Mouse (Mus musculus) left cerebral cortex, postnatal 10 days (tissue): ENCODE measurements around the gene Ascc1. TPM values are rescaled to one million over a fixed set of nuclear protein-coding genes. Genes with fewer than 3 reads are reported as not detected.

Experiments
- DNase-seq, 2 experiments: peaks; one replicate each; pipeline ENCODE4 v3.0.0; 2021 to 2022; ENCODE audit warnings: low spot score in 2 of 2, mixed read lengths in 1 of 2; ENCODE audit errors: extremely low spot score in 1 of 2
- intact Hi-C: fragments of 180-260 bp; cut with DNase I; formaldehyde crosslinking; loops from one replicate; pipeline ENCODE4 v1.15.1; 2025
- total RNA-seq, 2 experiments: library from RNA; stranded (reverse); gene quantifications; 2 replicates each; pipeline ENCODE4 v1.2.3; 2021

Gene Ascc1
- total RNA-seq, result 10 to 100 TPM; 18.4 to 22.2 TPM

GRCm38 (mm10) chr10:60002673-60003212 lies at the start of gene Ascc1, which contains the start of gene Anapc16:
Gene Ascc1, plus strand, starts transcription at chr10:60002805.
Gene Anapc16, minus strand, starts transcription at chr10:60003135.
- intact Hi-C loops, result loop anchor here (2.0 to 5.0 kb wide), 3 partner anchors 44 to 110 kb away; partner anchors contain the start of gene Spock2
- peak; percentile 94 to 98 for DNase-seq

GRCm38 (mm10) chr10:59953564-59954039 lies 49.0 kb upstream of the Ascc1 start:
- DNase-seq, result no peak

GRCm38 (mm10) chr10:59956681-59957080 lies 45.9 kb upstream of the Ascc1 start:
- intact Hi-C loops, result no loop called here
- no peak for DNase-seq

More at GRCm38 (mm10) chr10:59953564-59954039, 49.0 kb upstream of the Ascc1 start:
- intact Hi-C loops, result no loop called here

- DNase-seq, result peak in 1 of 2 experiments; percentile 79
- intact Hi-C loops, result loop anchor here (2.0 kb wide), 1 partner anchor 45 kb away; the partner anchor contains the start of genes Anapc16 and Ascc1
These were observed 45.1 kb upstream of the Ascc1 start for GRCm38 (mm10) chr10:59957171-59958149.

- intact Hi-C loops, result loop anchor here (2.0 kb wide), 1 partner anchor 44 kb away; the partner anchor contains the start of genes Anapc16 and Ascc1
- DNase-seq, result peak in 1 of 2 experiments; percentile 68
These were observed 44.1 kb upstream of the Ascc1 start for GRCm38 (mm10) chr10:59958458-59958857.

- DNase-seq, result no peak
- intact Hi-C loops, result loop anchor here (2.0 kb wide), 1 partner anchor 43 kb away; the partner anchor contains the start of genes Anapc16 and Ascc1
These were observed 43.1 kb upstream of the Ascc1 start for GRCm38 (mm10) chr10:59959517-59959916.

GRCm38 (mm10) chr10:59963609-59964008 lies 39.0 kb upstream of the Ascc1 start:
- intact Hi-C loops, result no loop called here
- no peak for DNase-seq

- peak in 1 of 2 experiments; percentile 59 for DNase-seq
These were observed 37.9 kb upstream of the Ascc1 start for GRCm38 (mm10) chr10:59964504-59965361.

GRCm38 (mm10) chr10:59965362-59965695 lies 37.3 kb upstream of the Ascc1 start:
- intact Hi-C loops, result no loop called here

More at GRCm38 (mm10) chr10:59964504-59965361, 37.9 kb upstream of the Ascc1 start:
- intact Hi-C loops, result no loop called here

GRCm38 (mm10) chr10:59965788-59966187 lies 36.8 kb upstream of the Ascc1 start:
- intact Hi-C loops, result no loop called here
- DNase-seq, result no peak

More at GRCm38 (mm10) chr10:59965362-59965695, 37.3 kb upstream of the Ascc1 start:
- DNase-seq, result no peak

- DNase-seq, result no peak
- intact Hi-C loops, result no loop called here
These were observed 35.9 kb upstream of the Ascc1 start for GRCm38 (mm10) chr10:59966743-59967142.

- DNase-seq, result peak in 1 of 2 experiments; percentile 65
- intact Hi-C loops, result no loop called here
These were observed 35.2 kb upstream of the Ascc1 start for GRCm38 (mm10) chr10:59967309-59967942.

- peak; percentile 66 to 76 for DNase-seq
- intact Hi-C loops, result no loop called here
These were observed 32.7 kb upstream of the Ascc1 start for GRCm38 (mm10) chr10:59969821-59970449.

- no peak for DNase-seq
- intact Hi-C loops, result no loop called here
These were observed 32.0 kb upstream of the Ascc1 start for GRCm38 (mm10) chr10:59970450-59971062.

GRCm38 (mm10) chr10:59971813-59972212 lies 30.8 kb upstream of the Ascc1 start:
- intact Hi-C loops, result no loop called here
- no peak for DNase-seq

GRCm38 (mm10) chr10:59972534-59972933 lies 30.1 kb upstream of the Ascc1 start:
- intact Hi-C loops, result no loop called here
- peak in 1 of 2 experiments; percentile 81 for DNase-seq

GRCm38 (mm10) chr10:59972999-59973398 lies 29.6 kb upstream of the Ascc1 start:
- intact Hi-C loops, result no loop called here

More at GRCm38 (mm10) chr10:59972999-59973398, 29.6 kb upstream of the Ascc1 start:
- no peak for DNase-seq
